Mouse (Mus musculus) intestine, postnatal 0 days (tissue): ENCODE results near the gene Jtb. TPM values are rescaled to one million over a fixed set of nuclear protein-coding genes. Genes with fewer than 3 reads are reported as not detected.

Experiments
- ATAC-seq: fragments of 200-750 bp; cut with Nextera tagmentation; 2 replicates; pipeline ENCODE4 v1.8.0; 2017; ENCODE audit warnings: mild to moderate bottlenecking, moderate TSS enrichment, moderate library complexity
- H3K27ac ChIP-seq: fragments of 300-500 bp; sonication (generic); 2 replicates; pipeline ENCODE4 v1.5.1; 2014; ENCODE audit warnings: mild to moderate bottlenecking, low read depth, low read length, moderate library complexity
- H3K27me3 ChIP-seq: fragments of 300-500 bp; sonication (generic); replicated peaks from 2 replicates; pipeline ENCODE4 v1.6.1; 2014; ENCODE audit warnings: low read length, mixed read lengths; ENCODE audit not compliant: control insufficient read depth, insufficient read depth
- H3K36me3 ChIP-seq: fragments of 300-500 bp; sonication (generic); 2 replicates; pipeline ENCODE4 v1.6.1; 2014; ENCODE audit warnings: mild to moderate bottlenecking, moderate library complexity; ENCODE audit not compliant: control insufficient read depth, insufficient read depth
- H3K4me1 ChIP-seq: fragments of 300-500 bp; sonication (generic); replicated peaks from 2 replicates; pipeline ENCODE4 v1.6.1; 2014; ENCODE audit warnings: antibody characterized with exemption, low read length, mixed read lengths; ENCODE audit not compliant: control insufficient read depth, insufficient read depth
- H3K4me2 ChIP-seq: fragments of 300-500 bp; sonication (generic); replicated peaks from 2 replicates; pipeline ENCODE4 v1.6.1; 2014; ENCODE audit warnings: low read depth, mild to moderate bottlenecking, moderate library complexity
- H3K4me3 ChIP-seq: fragments of 300-500 bp; sonication (generic); 2 replicates; pipeline ENCODE4 v1.5.1; 2014; ENCODE audit warnings: low read depth, low read length
- H3K9ac ChIP-seq: fragments of 300-500 bp; sonication (generic); 2 replicates; pipeline ENCODE4 v1.6.1; 2014; ENCODE audit warnings: mild to moderate bottlenecking, low read depth, low read length
- H3K9me3 ChIP-seq: fragments of 300-500 bp; sonication (generic); 2 replicates; pipeline ENCODE4 v1.6.1; 2016; ENCODE audit warnings: mixed run types; ENCODE audit not compliant: control insufficient read depth
- CTCF ChIP-seq: sonication (generic); IDR thresholded peaks from 2 replicates; pipeline ENCODE4 v1.5.1; 2016; ENCODE audit warnings: low read depth, mild to moderate bottlenecking, control low read depth, antibody characterized with exemption, moderate library complexity
- WGBS: fragments of 180-500 bp; shearing (Covaris S2); extraction: QIAGEN DNeasy Blood & Tissue Kit; methylation state at CpG from one replicate; pipeline ENCODE4 v1.1.7; 2014; 5-methylcytosine and 5-hydroxymethylcytosine counted together
- polyA plus RNA-seq: library from polyadenylated mRNA; unstranded; fragments of >200 nt; fragmentation: Nextera tagmentation; extraction: Ambion mirVana; gene quantifications from 2 replicates; pipeline ENCODE4 v1.2.1, GENCODE M21; 2015

The Jtb gene
- polyA plus RNA-seq, 1 experiment from 2014 or later: 169 TPM

DNA sequence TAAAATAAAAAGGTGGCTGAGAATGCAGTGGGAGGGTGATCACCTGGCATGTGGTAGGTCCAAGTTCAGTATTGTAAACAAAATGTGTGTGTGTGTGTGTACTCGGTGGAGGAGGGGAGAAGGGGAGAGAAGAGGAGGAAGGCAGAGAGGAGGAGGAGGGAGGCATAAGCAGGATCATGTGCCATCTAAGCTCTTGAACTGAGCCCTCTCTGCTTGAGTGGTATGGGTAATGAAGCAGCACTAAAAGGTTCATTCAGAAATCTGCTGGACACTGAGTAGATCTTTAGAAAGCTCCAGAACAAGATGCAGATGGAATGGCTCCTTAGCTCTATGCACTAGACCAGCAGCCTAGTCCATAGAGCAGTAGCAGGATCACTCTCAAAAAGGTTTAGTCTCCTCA is 28.5 kb upstream of the Jtb start:
- no peak overlapping the region for H3K9ac ChIP-seq
- H3K4me3 ChIP-seq: no peak overlapping the region
- no peak overlapping the region for H3K27ac ChIP-seq
- no peaks in the 10 kb centered on the region for H3K27me3 ChIP-seq
- H3K36me3 ChIP-seq: peaks cover 5% of the 10 kb centered on the region; the same call in 1 of the 2 replicates
- no peaks in the 10 kb centered on the region for H3K9me3 ChIP-seq
- ATAC-seq: no peak
- WGBS: 40% methylated on average over 1 of the region's 1 CpGs
- H3K4me2 ChIP-seq: no peak overlapping the region
- no peaks in the 10 kb centered on the region for H3K4me1 ChIP-seq
- no peak for TF ChIP-seq CTCF

DNA sequence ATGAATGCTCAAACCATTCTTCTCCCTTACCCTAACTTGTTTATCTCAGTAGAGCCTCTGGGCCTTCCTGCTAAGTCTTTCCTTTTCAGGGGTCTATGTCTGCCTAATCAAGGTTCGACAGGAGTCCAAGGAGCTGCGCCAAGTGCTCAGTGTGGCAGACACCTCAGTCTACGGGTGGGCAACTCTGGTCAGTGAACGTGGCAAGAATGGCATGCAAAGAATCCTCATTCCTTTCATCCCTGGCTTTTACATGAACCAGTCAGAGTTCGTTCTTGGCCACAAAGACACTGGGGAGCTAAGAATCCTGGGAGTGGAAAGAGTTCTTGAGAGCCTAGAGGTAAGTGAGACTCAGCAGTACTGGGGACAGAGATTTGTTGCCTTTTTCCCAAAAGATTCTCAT is 27.8 kb upstream of the Jtb start:
- Histone ChIP-seq H3K4me3 (no peak overlapping the region), H3K27me3 (no peaks in the 10 kb centered on the region), H3K9ac (no peak overlapping the region), H3K9me3 (no peaks in the 10 kb centered on the region), H3K36me3 (peaks cover 12% of the 10 kb centered on the region; the same call in 1 of the 2 replicates), H3K27ac (no peak overlapping the region), H3K4me2 (no peak overlapping the region), H3K4me1 (no peaks in the 10 kb centered on the region)
- 73% methylated on average over 5 of the region's 5 CpGs for WGBS
- no peak for ATAC-seq
- TF ChIP-seq CTCF: no peak

- Histone ChIP-seq H3K27me3 (no peaks in the 10 kb centered on the region), H3K4me1 (no peaks in the 10 kb centered on the region), H3K27ac (no peak overlapping the region), H3K4me2 (no peak overlapping the region), H3K9ac (no peak overlapping the region), H3K9me3 (no peaks in the 10 kb centered on the region), H3K36me3 (peaks cover 13% of the 10 kb centered on the region; the same call in 1 of the 2 replicates), H3K4me3 (no peak overlapping the region)
- 99% methylated on average over 2 of the region's 2 CpGs for WGBS
- no peak for TF ChIP-seq CTCF
- ATAC-seq: no peak
These were observed 26.8 kb upstream of the Jtb start for GRCm38 (mm10) chr3:90204582-90204981.

GRCm38 (mm10) chr3:90208662-90209061 is 22.7 kb upstream of the Jtb start:
- H3K9ac ChIP-seq: no peak overlapping the region
- no peak overlapping the region for H3K4me2 ChIP-seq
- 92% methylated on average over 2 of the region's 2 CpGs for WGBS
- H3K27me3 ChIP-seq: no peaks in the 10 kb centered on the region
- H3K4me3 ChIP-seq: no peak overlapping the region
- no peaks in the 10 kb centered on the region for H3K9me3 ChIP-seq
- ATAC-seq: no peak
- 0 out of 2 replicates have a peak, but pooled peaks cover 5% of the 10 kb centered on the region for H3K4me1 ChIP-seq
- H3K36me3 ChIP-seq: peaks cover 31% of the 10 kb centered on the region
- no peak for TF ChIP-seq CTCF
- no peak overlapping the region; the same call in none of the 2 replicates for H3K27ac ChIP-seq

- Histone ChIP-seq H3K9me3 (no peaks in the 10 kb centered on the region), H3K4me1 (0 out of 2 replicates have a peak, but pooled peaks cover 7% of the 10 kb centered on the region), H3K27ac (no peak overlapping the region), H3K9ac (no peak overlapping the region), H3K4me3 (no peak overlapping the region), H3K36me3 (peaks cover 31% of the 10 kb centered on the region), H3K27me3 (no peaks in the 10 kb centered on the region), H3K4me2 (no peak overlapping the region)
- 90% methylated on average over 5 of the region's 5 CpGs for WGBS
- TF ChIP-seq CTCF: no peak
- no peak for ATAC-seq
These were observed 21.4 kb upstream of the Jtb start for GRCm38 (mm10) chr3:90209908-90210566.

DNA sequence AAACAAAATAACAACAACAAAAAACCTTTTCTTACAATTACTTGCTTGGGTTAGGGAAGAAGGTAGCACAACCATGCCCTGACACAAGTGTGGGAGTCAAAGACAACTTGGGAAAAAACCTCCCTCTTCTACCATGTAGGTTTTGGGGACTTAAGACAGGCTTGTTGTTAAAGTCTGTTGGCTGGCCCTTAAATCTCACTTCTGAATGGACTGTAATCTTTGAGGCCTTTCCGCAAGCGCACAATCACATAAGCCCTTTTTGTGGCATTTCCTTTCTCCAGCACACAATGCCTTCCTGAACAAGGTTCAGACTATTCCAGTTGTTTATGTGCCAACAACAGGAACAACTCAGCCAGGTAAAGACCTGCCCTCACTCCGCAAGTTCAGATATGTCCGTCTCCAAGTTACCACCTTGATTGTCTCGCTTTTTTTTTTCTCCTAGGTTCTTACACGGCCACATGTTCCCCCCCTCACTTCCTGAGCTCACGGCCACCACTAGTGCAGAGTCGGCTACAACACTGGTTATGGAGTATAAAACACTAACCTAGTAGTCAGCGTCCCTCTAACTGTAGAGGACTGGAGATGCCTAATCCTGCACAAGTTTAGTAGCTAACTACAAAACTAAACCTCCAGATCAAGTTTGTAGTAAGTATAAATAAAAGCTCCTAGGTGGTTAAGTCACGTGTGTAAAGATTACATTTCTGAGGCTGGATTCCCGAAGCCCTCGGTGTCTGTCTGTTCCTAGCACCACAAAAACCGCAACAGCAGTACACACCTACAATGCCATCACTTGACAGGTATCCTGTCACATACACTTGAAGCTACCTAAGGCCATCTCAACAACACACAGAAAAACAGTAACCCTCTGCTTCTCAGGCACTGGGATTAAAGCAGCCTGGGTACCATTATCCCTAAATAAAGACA is 19.7 kb upstream of the Jtb start:
- H3K27me3 ChIP-seq: no peaks in the 10 kb centered on the region
- WGBS: 49% methylated on average over 13 of the region's 13 CpGs
- no peaks in the 10 kb centered on the region for H3K9me3 ChIP-seq
- H3K36me3 ChIP-seq: peaks cover 31% of the 10 kb centered on the region
- no peak for ATAC-seq
- H3K4me2 ChIP-seq: peak overlapping the region; percentile 65
- H3K9ac ChIP-seq: no peak overlapping the region
- H3K4me3 ChIP-seq: peak overlapping the region; percentile 69
- TF ChIP-seq CTCF: no peak
- H3K27ac ChIP-seq: no peak overlapping the region
- 0 out of 2 replicates have a peak, but pooled peaks cover 7% of the 10 kb centered on the region for H3K4me1 ChIP-seq
